Mouse (Mus musculus) limb, embryonic 12.5 days (tissue): ENCODE data around the gene Fgfr2. TPM values are rescaled to one million over a fixed set of nuclear protein-coding genes. Genes with fewer than 3 reads are reported as not detected.

ENCODE experiments used
- ATAC-seq: fragments of 200-750 bp; cut with Nextera tagmentation; 2 replicates; pipeline ENCODE4 v1.8.0; 2017; ENCODE audit warnings: low read depth, moderate TSS enrichment; ENCODE audit not compliant: insufficient number of reproducible peaks, insufficient read depth, low FRiP score, low TSS enrichment
- H3K27ac ChIP-seq: fragments of 300-500 bp; sonication (generic); 2 replicates; pipeline ENCODE4 v1.5.1; 2016; ENCODE audit warnings: mild to moderate bottlenecking, moderate library complexity
- H3K27me3 ChIP-seq: fragments of 300-500 bp; sonication (generic); 2 replicates; pipeline ENCODE4 v1.6.1; 2016; ENCODE audit warnings: mild to moderate bottlenecking, moderate library complexity
- H3K36me3 ChIP-seq: fragments of 300-500 bp; sonication (generic); 2 replicates; pipeline ENCODE4 v1.6.1; 2016; ENCODE audit warnings: mild to moderate bottlenecking, moderate library complexity
- H3K4me1 ChIP-seq: fragments of 300-500 bp; sonication (generic); replicated peaks from 2 replicates; pipeline ENCODE4 v1.6.1; 2016
- H3K4me2 ChIP-seq: fragments of 300-500 bp; sonication (generic); 2 replicates; pipeline ENCODE4 v1.6.1; 2016; ENCODE audit warnings: mild to moderate bottlenecking, moderate library complexity
- H3K4me3 ChIP-seq: fragments of 300-500 bp; sonication (generic); replicated peaks from 2 replicates; pipeline ENCODE4 v1.5.1; 2016; ENCODE audit warnings: mild to moderate bottlenecking
- H3K9ac ChIP-seq: fragments of 300-500 bp; sonication (generic); replicated peaks from 2 replicates; pipeline ENCODE4 v1.6.1; 2016; ENCODE audit warnings: mild to moderate bottlenecking, moderate library complexity
- H3K9me3 ChIP-seq: fragments of 300-500 bp; sonication (generic); 2 replicates; pipeline ENCODE4 v1.6.1; 2016; ENCODE audit warnings: mild to moderate bottlenecking, moderate library complexity
- WGBS: fragments of 180-500 bp; shearing (Covaris S2); methylation state at CpG from one replicate; pipeline ENCODE4 v1.1.7; 2016; 5-methylcytosine and 5-hydroxymethylcytosine counted together
- polyA plus RNA-seq: library from polyadenylated mRNA; unstranded; fragments of >200 nt; fragmentation: Nextera tagmentation; extraction: Ambion mirVana; gene quantifications from 2 replicates; pipeline ENCODE4 v1.2.1, GENCODE M21; 2016

Fgfr2 gene
- polyA plus RNA-seq, 1 experiment from 2014 or later: 112 TPM

DNA sequence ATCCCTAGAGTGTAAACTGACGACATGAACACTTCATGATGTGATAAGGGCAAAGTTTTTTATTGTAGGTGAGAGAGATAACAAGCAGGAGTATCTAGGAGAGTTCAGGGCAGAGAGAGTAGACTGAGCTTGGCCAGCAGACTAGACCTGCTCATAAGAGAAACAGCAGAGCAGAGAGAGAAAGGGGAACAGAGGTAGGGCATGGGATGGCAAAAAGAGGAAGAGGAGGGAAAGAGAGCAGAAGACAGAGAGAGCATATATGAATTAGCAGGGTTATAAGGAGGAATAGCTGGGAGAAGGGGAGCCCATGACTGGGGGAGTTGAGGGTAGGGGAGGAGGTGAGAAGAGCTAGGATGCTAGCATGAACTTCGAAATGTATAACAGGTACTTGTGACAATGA, 1791.5 kb downstream of the Fgfr2 start:
- no peaks in the 10 kb centered on the region for H3K27me3 ChIP-seq
- H3K4me3 ChIP-seq: no peak overlapping the region
- H3K36me3 ChIP-seq: no peaks in the 10 kb centered on the region
- ATAC-seq: no peak
- no peak overlapping the region for H3K9ac ChIP-seq
- WGBS: 78% methylated on average over 2 of the region's 2 CpGs
- H3K27ac ChIP-seq: no peak overlapping the region
- H3K4me2 ChIP-seq: no peak overlapping the region
- no peaks in the 10 kb centered on the region for H3K4me1 ChIP-seq
- no peaks in the 10 kb centered on the region for H3K9me3 ChIP-seq

DNA sequence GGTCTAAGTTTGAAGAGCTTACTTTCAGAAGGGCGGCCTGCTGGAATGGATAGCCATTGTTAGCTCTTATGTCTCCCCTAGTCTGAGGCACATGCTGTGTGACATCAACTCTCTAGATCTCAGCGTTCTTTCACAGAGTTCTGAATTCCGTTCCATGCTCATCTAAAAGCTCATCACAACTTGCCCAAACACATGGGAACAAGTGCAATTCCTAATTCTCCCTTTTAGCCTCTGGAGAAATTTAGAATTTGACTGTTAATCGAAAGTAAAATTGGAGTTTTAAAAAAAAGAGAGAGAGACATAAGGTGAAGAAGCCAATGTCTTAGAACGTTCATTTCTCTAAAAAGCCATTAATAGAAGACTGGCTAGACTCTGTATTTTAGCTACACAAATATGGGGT, 1793.7 kb downstream of the Fgfr2 start, which contains the start of gene Fam24b:
Fam24b (minus strand) TSS at position 101 of the 400 bp plus-strand sequence.
- Histone ChIP-seq H3K36me3 (no peaks in the 10 kb centered on the region), H3K4me1 (no peaks in the 10 kb centered on the region), H3K27me3 (no peaks in the 10 kb centered on the region), H3K4me3 (no peak within 1 kb of the TSS), H3K27ac (no peak within 1 kb of the TSS), H3K9ac (no peak within 1 kb of the TSS), H3K9me3 (no peaks in the 10 kb centered on the region), H3K4me2 (no peak within 1 kb of the TSS)
- ATAC-seq: no peak
- 91% methylated on average over 5 of the region's 5 CpGs for WGBS

DNA sequence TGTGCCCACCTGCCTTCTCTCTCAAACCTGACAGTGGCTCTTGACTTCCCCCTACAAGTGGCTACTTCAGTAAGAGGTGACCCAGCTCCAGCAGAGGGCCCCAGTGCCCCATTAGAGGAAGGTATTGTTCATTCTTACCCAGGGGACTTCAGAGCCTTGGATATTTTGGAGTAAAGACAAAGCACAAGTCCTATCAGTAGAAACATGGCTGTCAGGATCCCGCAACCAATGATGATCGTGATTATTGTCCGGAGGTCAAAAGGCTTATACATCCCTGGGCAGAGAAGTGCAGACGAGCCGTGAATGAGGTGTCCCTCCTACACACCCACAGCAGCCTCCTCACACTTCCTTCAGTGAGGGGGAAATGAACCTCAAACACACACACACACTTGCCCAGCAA, 1796.1 kb downstream of the Fgfr2 start:
- Histone ChIP-seq H3K27me3 (no peaks in the 10 kb centered on the region), H3K4me2 (no peak overlapping the region), H3K9me3 (no peaks in the 10 kb centered on the region), H3K36me3 (no peaks in the 10 kb centered on the region), H3K4me3 (no peak overlapping the region), H3K4me1 (no peaks in the 10 kb centered on the region), H3K27ac (no peak overlapping the region), H3K9ac (no peak overlapping the region)
- no peak for ATAC-seq
- WGBS: 90% methylated on average over 5 of the region's 5 CpGs

DNA sequence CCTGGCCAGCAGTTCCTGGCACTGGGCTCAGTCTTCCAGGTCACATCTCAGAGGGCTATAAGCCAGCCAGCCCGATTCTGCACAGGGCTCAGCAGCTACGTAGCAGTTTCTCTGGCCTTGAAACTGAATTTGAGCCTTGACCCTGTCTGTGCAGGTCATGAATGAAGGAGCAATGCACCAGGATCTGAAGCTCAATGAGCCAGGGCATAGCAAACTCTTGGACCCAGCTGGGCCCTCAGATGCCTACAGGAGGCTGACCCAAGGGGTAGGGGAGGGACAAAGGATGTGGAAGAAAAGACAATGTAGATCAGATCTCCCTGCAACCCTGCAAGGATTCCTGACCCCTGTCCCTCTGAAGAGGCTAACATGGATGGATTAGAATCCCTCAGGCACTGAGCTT, 1801.0 kb downstream of the Fgfr2 start, which contains the start of gene Cuzd1:
Cuzd1 (minus strand) TSS at position 101 of the 400 bp plus-strand sequence.
- no peak within 1 kb of the TSS for H3K4me2 ChIP-seq
- no peak within 1 kb of the TSS for H3K4me3 ChIP-seq
- H3K9me3 ChIP-seq: no peaks in the 10 kb centered on the region
- no peak within 1 kb of the TSS for H3K27ac ChIP-seq
- H3K9ac ChIP-seq: no peak within 1 kb of the TSS
- H3K36me3 ChIP-seq: no peaks in the 10 kb centered on the region
- no peak for ATAC-seq
- no peaks in the 10 kb centered on the region for H3K4me1 ChIP-seq
- WGBS: 93% methylated on average over 2 of the region's 2 CpGs
- H3K27me3 ChIP-seq: no peaks in the 10 kb centered on the region

GRCm38 (mm10) chr7:131318340-131318739, 1804.8 kb downstream of the Fgfr2 start:
- Histone ChIP-seq H3K4me3 (no peak overlapping the region), H3K27me3 (no peaks in the 10 kb centered on the region; the same call in 1 of the 2 replicates), H3K9me3 (no peaks in the 10 kb centered on the region), H3K4me2 (no peak overlapping the region), H3K27ac (no peak overlapping the region), H3K9ac (no peak overlapping the region), H3K36me3 (no peaks in the 10 kb centered on the region), H3K4me1 (no peaks in the 10 kb centered on the region)
- no peak for ATAC-seq
- WGBS: 83% methylated on average over 5 of the region's 7 CpGs

DNA sequence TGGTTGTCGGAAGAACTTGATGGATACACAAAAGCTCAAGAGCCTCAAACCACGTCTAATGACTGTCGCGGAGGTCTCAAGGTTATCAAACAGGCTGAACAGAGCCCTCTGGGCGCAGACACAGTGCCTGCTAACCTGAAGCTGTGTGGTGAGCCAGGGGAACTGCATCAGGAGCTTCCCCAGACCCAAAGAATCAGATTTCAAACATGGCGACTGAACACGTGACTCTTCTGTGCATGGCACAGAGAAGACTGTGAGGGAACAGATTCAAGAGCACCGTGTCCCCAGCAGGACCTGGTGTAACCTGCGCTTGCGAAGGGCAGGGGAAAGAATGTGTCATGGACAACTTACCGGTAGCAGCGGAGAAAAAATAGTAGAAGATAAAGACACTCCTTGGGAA, 1805.6 kb downstream of the Fgfr2 start:
- no peaks in the 10 kb centered on the region for H3K4me1 ChIP-seq
- no peak for ATAC-seq
- H3K27ac ChIP-seq: no peak overlapping the region
- WGBS: 61% methylated on average over 12 of the region's 12 CpGs
- H3K36me3 ChIP-seq: no peaks in the 10 kb centered on the region
- H3K9ac ChIP-seq: no peak overlapping the region
- no peak overlapping the region for H3K4me3 ChIP-seq
- H3K27me3 ChIP-seq: no peaks in the 10 kb centered on the region; the same call in 1 of the 2 replicates
- H3K4me2 ChIP-seq: no peak overlapping the region
- H3K9me3 ChIP-seq: no peaks in the 10 kb centered on the region

DNA sequence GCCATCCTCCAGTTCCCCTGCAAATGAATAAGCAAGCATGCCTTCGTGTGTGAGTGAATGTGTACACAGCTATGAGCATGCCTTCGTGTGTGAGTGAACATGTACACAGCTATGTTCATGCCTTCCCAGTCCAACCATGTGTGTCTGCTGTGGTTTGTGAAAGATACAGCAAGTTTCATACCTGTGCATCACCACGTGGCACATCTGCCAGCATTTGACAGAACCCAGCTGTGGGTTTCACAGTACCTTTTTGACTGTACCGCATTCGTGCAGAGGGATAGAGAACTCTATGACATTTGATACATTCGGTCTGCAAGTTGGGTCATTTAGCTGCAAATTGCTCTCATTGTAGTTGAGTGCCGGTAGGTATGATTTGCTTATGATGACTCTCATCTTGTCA, 1808.7 kb downstream of the Fgfr2 start:
- Histone ChIP-seq H3K9ac (no peak overlapping the region), H3K36me3 (no peaks in the 10 kb centered on the region), H3K4me1 (no peaks in the 10 kb centered on the region), H3K9me3 (no peaks in the 10 kb centered on the region), H3K27ac (no peak overlapping the region), H3K4me3 (no peak overlapping the region), H3K27me3 (no peaks in the 10 kb centered on the region; the same call in 1 of the 2 replicates), H3K4me2 (no peak overlapping the region)
- ATAC-seq: no peak
- whole genome bisulfite sequencing: 79% methylated on average over 7 of the region's 7 CpGs

DNA sequence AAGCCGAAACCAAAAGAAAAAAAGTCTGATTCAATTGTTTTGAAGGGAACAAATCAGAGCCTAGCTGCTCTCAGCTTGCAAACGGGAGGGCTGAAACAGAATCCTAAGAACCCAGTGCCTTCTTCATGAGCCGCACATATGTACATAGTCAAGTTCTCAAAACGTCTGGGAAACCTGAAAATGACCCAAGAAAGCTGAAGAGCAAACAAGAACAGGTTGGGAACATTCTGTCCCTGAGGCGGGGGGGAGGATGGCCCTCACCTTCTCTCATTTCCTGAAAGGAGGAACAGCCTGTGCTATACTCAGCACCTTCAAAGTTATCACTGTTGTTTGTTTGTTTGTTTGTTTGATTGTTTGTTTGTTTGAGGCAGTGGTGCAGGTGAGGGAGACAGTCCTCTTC, 1816.4 kb downstream of the Fgfr2 start:
- H3K36me3 ChIP-seq: no peaks in the 10 kb centered on the region
- no peaks in the 10 kb centered on the region for H3K27me3 ChIP-seq
- no peak overlapping the region for H3K9ac ChIP-seq
- no peaks in the 10 kb centered on the region for H3K4me1 ChIP-seq
- no peak for ATAC-seq
- no peak overlapping the region for H3K27ac ChIP-seq
- no peak overlapping the region for H3K4me3 ChIP-seq
- no peak overlapping the region for H3K4me2 ChIP-seq
- 85% methylated on average over 5 of the region's 5 CpGs for WGBS
- H3K9me3 ChIP-seq: no peaks in the 10 kb centered on the region

GRCm38 (mm10) chr7:131303340-131303739, 1819.8 kb downstream of the Fgfr2 start:
- Histone ChIP-seq H3K27ac (no peak overlapping the region), H3K9me3 (no peaks in the 10 kb centered on the region)
- WGBS: 77% methylated on average over 8 of the region's 8 CpGs

GRCm38 (mm10) chr7:131297151-131297550, 1826.0 kb downstream of the Fgfr2 start:
- no peaks in the 10 kb centered on the region for H3K9me3 ChIP-seq
- H3K9ac ChIP-seq: no peak overlapping the region
- H3K36me3 ChIP-seq: no peaks in the 10 kb centered on the region
- no peaks in the 10 kb centered on the region for H3K4me1 ChIP-seq
- ATAC-seq: no peak
- WGBS: 77% methylated on average over 8 of the region's 8 CpGs
- no peaks in the 10 kb centered on the region for H3K27me3 ChIP-seq
- no peak overlapping the region for H3K4me2 ChIP-seq
- H3K27ac ChIP-seq: no peak overlapping the region
- H3K4me3 ChIP-seq: no peak overlapping the region

More at GRCm38 (mm10) chr7:131303340-131303739, 1819.8 kb downstream of the Fgfr2 start:
- H3K4me1 ChIP-seq: no peaks in the 10 kb centered on the region
- no peak overlapping the region for H3K4me2 ChIP-seq
- no peaks in the 10 kb centered on the region for H3K36me3 ChIP-seq
- H3K4me3 ChIP-seq: no peak overlapping the region
- ATAC-seq: no peak
- H3K27me3 ChIP-seq: no peaks in the 10 kb centered on the region
- H3K9ac ChIP-seq: no peak overlapping the region

DNA sequence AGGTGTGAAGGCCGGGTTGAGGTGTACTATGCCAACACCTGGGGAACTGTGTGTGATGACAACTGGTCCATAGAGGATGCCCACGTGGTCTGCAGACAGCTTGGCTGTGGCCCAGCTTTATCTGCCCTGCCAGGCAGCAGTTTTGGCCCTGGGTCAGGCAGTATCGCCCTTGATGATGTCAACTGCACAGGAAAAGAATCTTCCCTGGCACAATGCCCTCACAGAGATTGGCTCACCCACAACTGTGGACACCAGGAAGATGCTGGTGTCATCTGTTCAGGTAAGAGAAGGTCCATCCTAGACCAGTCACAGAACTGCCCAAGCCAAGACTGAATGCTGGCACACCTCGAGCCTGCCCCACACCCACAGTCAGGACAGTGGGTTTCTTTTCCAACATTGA, 1857.3 kb downstream of the Fgfr2 start:
- H3K27ac ChIP-seq: no peak overlapping the region
- no peak overlapping the region for H3K4me2 ChIP-seq
- 76% methylated on average over 4 of the region's 4 CpGs for WGBS
- no peaks in the 10 kb centered on the region for H3K27me3 ChIP-seq
- H3K4me3 ChIP-seq: no peak overlapping the region
- H3K9me3 ChIP-seq: no peaks in the 10 kb centered on the region
- no peak for ATAC-seq
- H3K9ac ChIP-seq: no peak overlapping the region
- H3K36me3 ChIP-seq: no peaks in the 10 kb centered on the region
- H3K4me1 ChIP-seq: no peaks in the 10 kb centered on the region

DNA sequence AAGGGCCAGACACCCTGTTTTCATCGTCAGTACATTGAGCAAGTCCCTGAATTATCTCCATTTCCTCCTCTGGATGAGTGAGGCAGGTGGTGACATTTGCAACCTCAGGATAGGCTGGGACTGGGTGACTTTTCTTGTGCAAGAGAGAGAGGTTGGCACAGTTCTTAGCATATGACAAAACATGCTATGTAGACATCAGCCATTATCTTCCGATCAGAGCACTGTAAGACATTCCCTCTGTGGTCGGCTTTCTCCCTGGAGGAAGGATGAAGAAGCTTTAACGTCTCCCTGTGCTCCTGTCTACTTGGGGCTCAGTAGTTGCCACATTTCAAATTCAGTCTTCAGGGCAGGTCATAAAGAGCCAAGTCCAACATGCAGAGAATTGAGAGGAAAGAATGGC, 1858.9 kb downstream of the Fgfr2 start:
- Histone ChIP-seq H3K36me3 (no peaks in the 10 kb centered on the region), H3K9ac (no peak overlapping the region), H3K4me3 (no peak overlapping the region), H3K27me3 (no peaks in the 10 kb centered on the region), H3K4me1 (no peaks in the 10 kb centered on the region), H3K9me3 (no peaks in the 10 kb centered on the region), H3K27ac (no peak overlapping the region), H3K4me2 (no peak overlapping the region)
- ATAC-seq: no peak
- 86% methylated on average over 4 of the region's 4 CpGs for WGBS
